Mouse (Mus musculus) left cerebral cortex, postnatal 25 days (tissue): ENCODE measurements around the gene Setd2. TPM values are rescaled to one million over a fixed set of nuclear protein-coding genes. Genes with fewer than 3 reads are reported as not detected.

Source experiments
- DNase-seq, 2 experiments: peaks; one replicate each; pipeline ENCODE4 v3.0.0; 2022; ENCODE audit warnings: low spot score in 2 of 2, mixed read lengths in 1 of 2
- intact Hi-C: fragments of 180-260 bp; cut with DNase I; formaldehyde crosslinking; loops from one replicate; pipeline ENCODE4 v1.15.1; 2025
- total RNA-seq, 2 experiments: library from RNA; stranded (reverse); gene quantifications; 2 replicates each; pipeline ENCODE4 v1.2.3; 2021

The Setd2 gene
- total RNA-seq, 2 experiments from 2014 or later, result 68.9 to 74.9 TPM

- intact Hi-C loops, result no loop called here
Observed at GRCm38 (mm10) chr9:110651931-110652722, 119.7 kb downstream of the Setd2 start.

GRCm38 (mm10) chr9:110652963-110653654, 120.7 kb downstream of the Setd2 start:
- DNase-seq, result no peak
- intact Hi-C loops, result no loop called here

More at GRCm38 (mm10) chr9:110651931-110652722, 119.7 kb downstream of the Setd2 start:
- DNase-seq, result no peak

- DNase-seq, result peak; percentile 80 to 83
- intact Hi-C loops, result no loop called here
Observed at GRCm38 (mm10) chr9:110653655-110654461, 121.5 kb downstream of the Setd2 start, which contains the start of gene Nbeal2. Gene Nbeal2 (minus strand): TSS chr9:110654161.

GRCm38 (mm10) chr9:110654726-110655650, 122.6 kb downstream of the Setd2 start:
- no peak for DNase-seq
- intact Hi-C loops, result no loop called here

- DNase-seq, result no peak
- intact Hi-C loops, result no loop called here
Observed at GRCm38 (mm10) chr9:110655651-110656007, 123.2 kb downstream of the Setd2 start.

- intact Hi-C loops, result no loop called here
- DNase-seq, result peak; percentile 96 to 98
Observed at GRCm38 (mm10) chr9:110656249-110657221, 124.1 kb downstream of the Setd2 start, which contains the start of gene Ccdc12. Gene Ccdc12 (plus strand): TSS chr9:110656503.

GRCm38 (mm10) chr9:110657474-110658078, 125.2 kb downstream of the Setd2 start:
- intact Hi-C loops, result no loop called here
- DNase-seq, result no peak

- no peak for DNase-seq
Observed at GRCm38 (mm10) chr9:110659521-110659920, 127.1 kb downstream of the Setd2 start.

GRCm38 (mm10) chr9:110660208-110660607, 127.8 kb downstream of the Setd2 start:
- intact Hi-C loops, result no loop called here
- no peak for DNase-seq

More at GRCm38 (mm10) chr9:110659521-110659920, 127.1 kb downstream of the Setd2 start:
- intact Hi-C loops, result no loop called here

GRCm38 (mm10) chr9:110660856-110661612, 128.6 kb downstream of the Setd2 start:
- intact Hi-C loops, result no loop called here
- no peak for DNase-seq

- intact Hi-C loops, result no loop called here
- no peak for DNase-seq
Observed at GRCm38 (mm10) chr9:110662844-110663243, 130.4 kb downstream of the Setd2 start.

GRCm38 (mm10) chr9:110665912-110666311, 133.5 kb downstream of the Setd2 start:
- DNase-seq, result no peak
- intact Hi-C loops, result no loop called here

GRCm38 (mm10) chr9:110666374-110666773, 134.0 kb downstream of the Setd2 start:
- intact Hi-C loops, result no loop called here
- DNase-seq, result no peak

GRCm38 (mm10) chr9:110667219-110667836, 134.9 kb downstream of the Setd2 start:
- DNase-seq, result no peak
- intact Hi-C loops, result no loop called here
